In genomic region chr13:55212361-55213137, GRCm38 (mm10) we compare ENCODE assay signal across 7 mouse cellular contexts. TPM values are rescaled to one million over a fixed set of nuclear protein-coding genes. Genes with fewer than 3 reads are reported as not detected.
A peak's percentile ranks its signal among the peaks of the same experiment; 100 is the strongest.
DNase-seq lines count a peak whose midpoint lies in the region; ATAC-seq and TF ChIP-seq lines count a peak whose summit lies in the region.

No protein-coding gene starts in this region.

- peak overlapping the region; percentile 93 for H3K9ac ChIP-seq in hindbrain, postnatal 0 days (replicated peaks; ENCODE audit: low read length)
- peak overlapping the region; percentile 94 for H3K9ac ChIP-seq in midbrain, embryonic 13.5 days (replicated peaks)

- WGBS in hindbrain, postnatal 0 days, result under 1% methylated on average over 57 of the region's 58 CpGs
- WGBS in midbrain, embryonic 13.5 days, result under 1% methylated on average over 58 of the region's 58 CpGs

- no peaks in the 10 kb centered on the region for H3K9me3 ChIP-seq in hindbrain, postnatal 0 days (ENCODE audit: low read length)
- H3K9me3 ChIP-seq in midbrain, embryonic 13.5 days, result no peaks in the 10 kb centered on the region

- intact Hi-C loops in left cerebral cortex, postnatal 14 days (cut with DNase I), result no loop called here

- peaks cover 7% of the 10 kb centered on the region; the same call in 1 of the 2 replicates for H3K36me3 ChIP-seq in hindbrain, postnatal 0 days (ENCODE audit: insufficient read depth, low read length)
- peaks cover 16% of the 10 kb centered on the region for H3K36me3 ChIP-seq in midbrain, embryonic 13.5 days

- no peak for ATAC-seq in hindbrain, postnatal 0 days
- ATAC-seq in midbrain, embryonic 13.5 days, result peak; percentile 2; the same call in 1 of the 2 replicates

- H3K4me1 ChIP-seq in hindbrain, postnatal 0 days (ENCODE audit: insufficient read depth, low read length), result peaks cover 42% of the 10 kb centered on the region
- peaks cover 62% of the 10 kb centered on the region for H3K4me1 ChIP-seq in midbrain, embryonic 13.5 days (replicated peaks)

- no peaks in the 10 kb centered on the region for H3K27me3 ChIP-seq in hindbrain, postnatal 0 days (ENCODE audit: insufficient read depth, low read length)
- H3K27me3 ChIP-seq in midbrain, embryonic 13.5 days, result 0 out of 2 replicates have a peak, but pooled peaks cover 2% of the 10 kb centered on the region

- DNase-seq in adrenal gland, adult 2 months, result peak; percentile 90
- peak; percentile 64 to 76 for DNase-seq in cerebellum, postnatal 36 days
- peak; percentile 52 for DNase-seq in gastrocnemius, adult 18-20 months (ENCODE audit: low spot score)
- DNase-seq in hindbrain, postnatal 0 days (ENCODE audit: low spot score), result peak; percentile 68
- DNase-seq in left cerebral cortex, postnatal 14 days (ENCODE audit: low spot score in 2 of 2), result peak; percentile 49 to 58
- DNase-seq in spleen, postnatal 36 days (ENCODE audit: low spot score in 2 of 2), result peak; percentile 55 to 60

- peak overlapping the region; percentile 76 for H3K4me3 ChIP-seq in hindbrain, postnatal 0 days (ENCODE audit: low read length)
- peak overlapping the region; percentile 85 for H3K4me3 ChIP-seq in midbrain, embryonic 13.5 days (replicated peaks)

- peak overlapping the region; percentile 79 for H3K4me2 ChIP-seq in hindbrain, postnatal 0 days (ENCODE audit: low read depth, low read length)
- peak overlapping the region; percentile 90 for H3K4me2 ChIP-seq in midbrain, embryonic 13.5 days (replicated peaks)

- peak overlapping the region; percentile 98 for H3K27ac ChIP-seq in hindbrain, postnatal 0 days
- H3K27ac ChIP-seq in midbrain, embryonic 13.5 days, result peak overlapping the region; percentile 99

- peak; percentile 7; the same call in 1 of the 2 replicates for TF ChIP-seq CTCF in hindbrain, postnatal 0 days (IDR thresholded peaks at IDR 0.05; ENCODE audit: low read depth)

RNA-seq across cellular contexts. Expression of gene Nsd1, which starts 3.0 kb away (rescaled TPM):
- 10 to 100 TPM; 76.6 to 96.6 TPM for total RNA-seq in adrenal gland, adult 2 months (2021)
- 10.6 and 13.9 TPM in 2 replicates for polyA plus RNA-seq in adrenal gland, adult 2 months (2012; rRNA removed)
- total RNA-seq in gastrocnemius, adult 18-20 months (2021), result 10 to 100 TPM; 40.0 to 47.1 TPM
- total RNA-seq in hindbrain, postnatal 0 days (2014; rRNA removed), result 59.3 and 78.2 TPM in 2 replicates
- 64.0 and 67.7 TPM in 2 replicates for polyA plus RNA-seq in hindbrain, postnatal 0 days (2015; fragmentation: Nextera tagmentation; extraction: Ambion mirVana)
- 100 to 1,000 TPM; 135 to 140 TPM for total RNA-seq in left cerebral cortex, postnatal 14 days (2021)
- polyA plus RNA-seq in midbrain, embryonic 13.5 days (2015; fragmentation: Nextera tagmentation; extraction: Ambion mirVana), result 75.1 and 81.5 TPM in 2 replicates
